Mouse (Mus musculus) ES-Bruce4 (cell line): ENCODE results near the gene Gnaq.

ENCODE experiments used
- CTCF ChIP-seq: IDR thresholded peaks from one replicate; pipeline ENCODE4 v1.8.1; 2011; ENCODE audit warnings: low read depth, low read length
- EP300 ChIP-seq: IDR thresholded peaks from 2 replicates; pipeline ENCODE4 v1.6.1; 2011; ENCODE audit warnings: low read depth, low read length; ENCODE audit not compliant: insufficient read depth
- POLR2A ChIP-seq: IDR thresholded peaks from one replicate; pipeline ENCODE4 v1.8.1; 2011; ENCODE audit warnings: low read length; ENCODE audit not compliant: insufficient read depth

- TF ChIP-seq CTCF (no peak), POLR2A (no peak), EP300 (no peak)
These were observed 194.9 kb downstream of the Gnaq start for GRCm38 (mm10) chr19:16327401-16328073.
